Mouse (Mus musculus): ENCODE measurements around the gene Arsg.

- peak; percentile 23; the same call in 1 of the 2 replicates for TF ChIP-seq CTCF (IDR thresholded peaks at IDR 0.05; ENCODE audit: low read depth)
- no peak for TF ChIP-seq EP300 (optimal IDR thresholded peaks at IDR 0.05)
These were observed 1.0 kb downstream of the Arsg start for GRCm38 (mm10) chr11:109474086-109474742.
